Mouse (Mus musculus): ENCODE data around the gene Gm21860.
"Not testable (repeated sequence)": the region's sequence is repeated elsewhere in the genome, so short reads cannot be mapped to it uniquely, and the experiment has no call there.

The Gm21860 gene

DNA sequence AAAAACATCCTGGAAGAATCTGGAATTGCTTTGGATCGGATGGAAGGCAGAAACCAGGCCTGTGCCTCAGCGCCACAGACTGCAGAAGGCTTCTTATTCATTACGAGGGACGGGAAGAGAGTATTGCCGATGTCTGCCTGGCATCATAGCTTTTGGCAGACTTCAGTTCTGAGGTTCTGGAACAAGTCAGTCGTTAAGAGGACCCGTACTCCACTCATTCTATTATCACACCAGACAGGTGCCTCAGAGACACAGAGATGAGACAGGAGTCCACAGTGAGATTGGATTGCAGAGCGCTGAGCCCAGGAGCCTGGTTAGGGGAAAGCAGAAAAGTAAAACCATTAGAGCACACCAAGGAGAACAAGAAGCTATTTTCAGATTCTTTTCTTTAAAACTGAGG, at the start of gene Gm21860:
TSS of gene Gm21860 (minus strand) at position 101 of the 400 bp plus-strand sequence.
- not testable (repeated sequence) for DNase-seq (ENCODE audit: inconsistent age in 2 of 2, low spot score in 1 of 2)

DNA sequence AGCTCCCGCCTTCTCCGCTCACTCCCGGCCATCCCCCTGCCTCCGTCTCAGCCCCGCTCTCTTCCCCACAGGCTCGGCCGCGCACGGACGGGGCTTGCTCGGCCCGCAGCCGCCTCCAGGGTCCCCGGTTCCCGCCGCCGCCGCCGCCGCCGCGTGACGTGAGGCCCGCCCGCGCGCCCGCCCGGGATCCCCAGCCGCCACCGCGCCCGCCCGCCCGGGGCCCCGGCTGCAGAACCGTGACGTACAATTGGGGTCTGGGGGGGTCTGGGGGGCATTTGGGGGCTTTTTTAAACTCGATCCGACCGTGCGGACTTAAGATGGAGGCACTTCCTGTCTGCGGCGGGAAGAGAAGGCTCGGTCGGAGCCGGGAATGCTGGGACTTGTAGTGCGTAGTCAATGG, 29.8 kb upstream of the Gm21860 start, which contains the start of gene Gm47283:
TSS of gene Gm47283 (plus strand) at position 301 of the 400 bp plus-strand sequence.
- DNase-seq (ENCODE audit: inconsistent age in 2 of 2, low spot score in 1 of 2) = not testable (repeated sequence)

DNA sequence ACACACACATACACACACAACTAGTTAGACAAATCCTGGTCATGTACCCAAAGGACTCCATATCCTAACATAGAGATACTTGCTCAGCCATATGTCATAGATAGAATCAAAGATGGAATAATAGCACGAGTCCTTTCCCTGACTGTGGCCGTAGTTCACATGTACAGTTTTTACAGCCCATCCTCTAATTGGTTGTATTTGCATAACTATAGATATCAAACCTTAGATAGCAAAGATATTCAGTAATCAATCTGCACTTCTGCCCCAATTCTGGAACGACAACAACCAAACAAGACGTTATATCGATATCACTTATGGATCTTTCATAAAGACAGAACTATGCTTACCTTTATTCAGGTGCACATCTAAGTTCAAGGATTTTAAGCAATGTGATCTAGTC, 9.4 kb downstream of the Gm21860 start:
- DNase-seq (ENCODE audit: inconsistent age in 2 of 2, low spot score in 1 of 2) = not testable (repeated sequence)

DNA sequence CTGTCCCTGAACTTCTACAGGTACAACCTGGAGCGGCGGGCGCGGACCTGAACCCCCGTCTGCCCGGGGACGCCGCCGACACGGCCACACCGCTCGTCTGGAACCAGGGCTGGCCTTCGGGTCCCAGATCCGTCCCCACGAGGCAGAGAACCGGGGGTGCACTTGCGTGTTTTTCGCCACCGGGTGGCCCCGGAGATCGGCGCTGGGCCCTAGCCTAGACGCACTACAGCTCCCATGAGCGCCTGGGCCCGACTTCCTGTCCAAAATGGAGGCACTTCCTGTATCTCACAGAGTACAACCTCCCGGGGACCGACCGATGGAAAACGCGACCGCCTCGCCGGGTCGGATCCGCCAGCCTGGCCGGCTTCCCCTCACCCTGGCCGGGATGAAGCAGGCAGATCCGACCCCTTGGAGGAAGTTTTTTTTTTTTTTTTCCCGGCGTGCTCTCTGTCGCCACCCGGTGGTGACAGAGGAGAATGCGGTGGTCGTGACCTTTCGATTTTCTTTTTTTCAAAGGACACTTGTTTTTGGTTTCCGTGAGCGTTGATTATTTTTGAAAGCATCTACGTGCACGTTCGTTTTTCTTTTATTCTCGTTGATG, 10.1 kb downstream of the Gm21860 start:
- peak; percentile 97 to 100 for DNase-seq (ENCODE audit: inconsistent age in 2 of 2, low spot score in 1 of 2)

DNA sequence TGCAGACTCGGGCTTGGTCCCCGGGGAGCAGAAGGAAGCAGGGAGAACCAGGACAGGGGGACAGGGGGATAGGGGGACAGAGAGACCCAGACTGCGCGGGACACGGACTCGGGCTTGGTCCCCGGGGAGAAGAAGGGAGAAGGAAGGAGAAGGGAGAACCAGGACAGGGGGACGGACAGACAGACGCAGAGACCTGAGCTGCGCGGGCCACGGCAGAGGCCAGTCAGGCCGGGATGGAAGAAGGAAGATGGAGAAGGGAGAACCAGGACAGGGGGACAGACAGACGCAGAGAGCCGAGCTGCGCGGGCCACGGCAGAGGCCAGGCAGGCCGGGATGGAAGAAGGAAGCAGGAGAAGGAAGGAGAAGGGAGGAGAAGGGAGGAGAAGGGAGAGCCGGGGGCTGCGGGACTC, 10.8 kb downstream of the Gm21860 start:
- DNase-seq (ENCODE audit: inconsistent age in 2 of 2, low spot score in 1 of 2) = no peak

DNA sequence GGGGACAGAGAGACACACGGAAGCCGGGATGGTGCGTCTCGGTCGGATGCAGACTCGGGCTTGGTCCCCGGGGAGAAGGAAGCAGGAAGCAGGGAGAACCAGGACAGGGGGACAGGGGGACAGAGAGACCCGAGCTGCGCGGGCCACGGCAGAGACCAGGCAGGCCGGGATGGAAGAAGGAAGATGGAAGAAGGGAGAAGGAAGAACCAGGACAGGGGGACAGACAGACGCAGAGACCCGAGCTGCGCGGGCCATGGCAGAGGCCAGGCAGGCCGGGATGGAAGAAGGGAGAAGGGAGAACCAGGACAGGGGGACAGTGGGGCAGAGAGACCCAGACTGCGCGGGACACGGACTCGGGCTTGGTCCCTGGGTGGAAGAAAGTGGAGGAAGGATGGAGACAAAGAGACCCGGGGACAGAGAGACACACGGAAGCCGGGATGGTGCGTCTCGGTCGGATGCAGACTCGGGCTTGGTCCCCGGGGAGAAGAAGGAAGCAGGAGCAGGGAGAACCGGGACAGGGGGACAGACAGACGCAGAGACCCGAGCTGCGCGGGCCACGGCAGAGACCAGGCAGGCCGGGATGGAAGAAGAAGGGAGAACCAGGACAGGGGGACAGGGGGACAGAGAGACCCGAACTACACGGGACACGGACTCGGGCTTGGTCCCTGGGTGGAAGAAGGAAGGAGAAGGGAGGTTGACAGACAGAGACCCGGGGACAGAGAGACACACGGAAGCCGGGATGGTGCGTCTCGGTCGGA, 11.4 kb downstream of the Gm21860 start:
- DNase-seq (ENCODE audit: inconsistent age in 2 of 2, low spot score in 1 of 2) = peak; percentile 42 to 50

DNA sequence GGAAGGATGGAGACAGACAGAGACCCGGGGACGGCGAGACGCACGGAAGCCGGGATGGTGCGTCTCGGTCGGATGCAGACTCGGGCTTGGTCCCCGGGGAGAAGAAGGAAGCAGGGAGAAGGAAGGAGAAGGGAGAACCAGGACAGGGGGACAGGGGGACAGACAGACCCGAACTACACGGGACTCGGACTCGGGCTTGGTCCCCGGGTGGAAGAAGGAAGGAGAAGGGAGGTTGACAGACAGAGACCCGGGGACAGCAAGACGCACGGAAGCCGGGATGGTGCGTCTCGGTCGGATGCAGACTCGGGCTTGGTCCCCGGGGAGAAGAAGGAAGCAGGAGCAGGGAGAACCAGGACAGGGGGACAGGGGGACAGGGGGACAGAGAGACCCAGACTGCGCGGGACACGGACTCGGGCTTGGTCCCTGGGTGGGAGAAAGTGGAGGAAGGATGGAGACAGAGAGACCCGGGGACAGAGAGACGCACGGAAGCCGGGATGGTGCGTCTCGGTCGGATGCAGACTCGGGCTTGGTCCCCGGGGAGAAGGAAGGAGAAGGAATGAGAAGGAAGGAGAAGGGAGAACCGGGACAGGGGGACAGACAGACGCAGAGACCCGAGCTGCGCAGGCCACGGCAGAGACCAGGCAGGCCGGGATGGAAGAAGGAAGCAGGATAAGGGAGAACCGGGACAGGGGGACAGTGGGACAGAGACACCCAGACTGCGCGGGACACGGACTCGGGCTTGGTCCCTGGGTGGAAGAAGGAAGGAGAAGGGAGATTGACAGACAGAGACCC, 12.2 kb downstream of the Gm21860 start:
- DNase-seq (ENCODE audit: inconsistent age in 2 of 2, low spot score in 1 of 2) = peak; percentile 32 to 34

DNA sequence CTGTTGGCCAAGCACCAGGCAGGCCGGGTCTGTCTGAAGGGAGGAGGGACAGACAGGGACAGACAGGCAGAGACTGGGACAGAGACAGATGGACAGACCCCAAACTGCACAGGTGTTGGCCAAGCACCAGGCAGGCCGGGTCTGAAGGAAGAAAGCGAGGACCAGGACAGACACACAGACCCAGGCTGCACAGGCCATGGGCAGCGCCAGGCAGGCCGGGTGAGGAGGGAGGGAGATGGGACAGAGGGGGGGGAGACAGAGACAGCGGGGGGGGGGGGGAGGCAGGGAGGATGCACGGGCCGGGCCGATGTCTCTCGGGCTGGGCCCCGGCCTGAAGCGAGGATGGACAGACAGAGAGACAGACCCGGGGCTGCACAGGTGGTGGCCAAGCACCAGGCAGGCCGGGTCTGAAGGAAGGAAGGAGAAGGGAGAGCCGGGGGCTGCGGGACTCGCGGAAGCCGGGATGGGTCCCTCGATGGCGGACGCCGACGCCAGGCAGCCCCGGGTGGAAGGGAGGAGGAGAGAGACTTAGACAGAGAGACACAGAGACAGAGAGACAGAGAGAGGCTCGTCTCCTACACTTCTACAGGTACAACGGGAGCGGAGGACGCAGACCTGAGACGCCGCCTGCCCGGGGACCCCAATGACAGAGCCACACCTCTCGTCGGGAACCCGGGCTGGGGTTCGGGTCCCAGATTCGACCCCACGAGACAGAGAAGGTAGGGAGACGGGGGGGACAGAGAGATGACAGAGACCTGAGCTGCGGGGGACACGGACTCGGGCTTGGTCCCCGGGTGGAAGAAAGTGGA, 13.0 kb downstream of the Gm21860 start:
- DNase-seq (ENCODE audit: inconsistent age in 2 of 2, low spot score in 1 of 2) = peak; percentile 63 to 67

DNA sequence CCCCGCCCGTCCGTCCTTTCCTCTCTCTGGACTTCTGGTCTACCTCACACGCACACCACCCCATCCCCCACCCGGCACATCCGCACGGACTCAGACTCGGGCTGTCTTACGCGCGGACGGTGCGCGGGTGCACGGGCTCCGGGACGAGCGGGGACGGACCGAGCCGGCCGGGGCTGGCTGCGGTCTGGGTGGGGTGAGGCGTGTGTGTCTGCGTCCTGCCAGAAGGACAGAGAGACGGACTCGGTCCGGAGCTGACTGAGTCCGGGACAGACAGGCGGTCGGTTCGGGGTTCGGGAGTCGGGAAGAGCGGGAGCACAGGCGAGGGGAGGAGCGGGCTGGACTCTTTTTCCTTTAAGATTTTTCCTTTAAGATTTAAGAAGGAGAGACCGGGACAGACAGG, 13.6 kb downstream of the Gm21860 start:
- peak; percentile 22 to 50 for DNase-seq (ENCODE audit: inconsistent age in 2 of 2, low spot score in 1 of 2)

DNA sequence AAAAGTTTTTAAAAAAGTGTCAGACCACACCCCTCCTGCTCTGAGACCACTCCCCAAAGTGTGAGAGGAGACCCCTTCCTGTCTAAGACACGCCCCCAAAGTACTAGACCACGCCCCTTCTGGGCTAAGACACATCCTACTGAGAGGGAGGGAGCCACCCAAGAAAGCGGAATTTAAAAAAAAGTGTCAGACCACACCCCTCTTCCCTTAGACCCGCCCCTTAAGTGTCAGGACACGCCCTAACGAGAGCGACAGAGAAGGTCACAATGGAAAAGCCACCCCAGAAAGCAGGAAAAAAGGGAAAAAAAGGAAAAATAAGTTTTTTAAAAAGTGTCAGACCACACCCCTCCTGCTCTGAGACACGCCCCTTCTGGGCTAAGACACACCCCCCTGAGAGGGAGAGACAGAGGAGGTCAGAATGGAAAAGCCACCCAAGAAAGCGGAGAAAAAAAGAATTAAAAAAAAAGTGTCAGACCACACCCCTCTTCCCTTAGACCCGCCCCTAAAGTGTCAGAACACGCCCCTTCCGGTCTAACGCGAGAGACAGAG, 14.5 kb downstream of the Gm21860 start:
- peak; percentile 69 to 70 for DNase-seq (ENCODE audit: inconsistent age in 2 of 2, low spot score in 1 of 2)

DNA sequence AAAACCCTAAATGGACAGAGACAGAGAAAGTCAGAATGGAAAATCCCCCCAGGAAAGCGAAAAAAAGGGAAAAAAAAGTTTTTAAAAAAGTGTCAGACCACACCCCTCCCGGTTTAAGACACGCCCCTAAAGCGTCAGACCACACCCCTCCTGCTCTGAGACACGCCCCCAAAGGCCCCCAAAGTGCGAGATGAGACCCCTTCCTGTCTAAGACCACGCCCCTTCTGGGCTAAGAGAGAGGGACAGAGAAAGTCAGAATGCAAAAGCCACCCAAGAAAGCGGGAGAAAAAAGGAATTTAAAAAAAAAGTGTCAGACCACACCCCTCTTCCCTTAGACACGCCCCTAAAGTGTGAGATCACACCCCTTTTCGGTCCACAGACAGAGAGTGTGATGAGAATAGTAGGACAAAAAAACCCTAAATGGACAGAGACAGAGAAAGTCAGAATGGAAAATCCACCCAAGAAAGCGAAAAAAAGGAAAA, 15.0 kb downstream of the Gm21860 start:
- DNase-seq (ENCODE audit: inconsistent age in 2 of 2, low spot score in 1 of 2) = peak; percentile 67

DNA sequence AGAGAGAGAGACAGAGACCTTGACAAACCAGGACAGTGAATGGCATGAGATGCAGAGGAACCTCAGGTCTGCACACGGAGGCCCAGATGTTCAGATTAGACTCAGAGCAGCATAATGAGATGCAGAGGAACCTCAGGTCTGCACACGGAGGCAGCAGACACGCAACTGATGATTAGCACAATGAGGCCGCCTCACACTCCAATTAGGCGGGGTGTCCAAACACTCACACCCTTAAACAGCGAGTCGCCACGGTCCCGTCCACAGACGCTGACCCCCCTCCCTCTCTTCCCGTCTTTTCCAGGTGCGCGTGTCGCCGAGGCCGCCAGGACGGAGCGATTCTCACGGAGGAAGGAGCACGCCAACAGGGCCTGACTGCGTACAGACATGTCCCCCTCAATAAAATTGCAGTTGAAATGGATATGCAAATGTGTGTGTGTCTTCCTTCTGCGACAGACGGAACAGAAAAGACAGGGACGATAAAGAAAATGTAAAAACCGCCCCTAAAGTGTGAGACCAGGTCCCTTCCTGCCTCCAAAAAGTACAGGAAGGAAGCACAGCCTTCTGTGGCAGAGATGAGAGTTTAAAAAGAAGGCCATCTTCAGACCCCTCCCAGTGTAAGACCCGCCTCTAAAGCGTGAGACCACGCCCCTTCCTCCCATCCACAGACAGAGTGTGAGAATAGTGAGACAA, 15.6 kb downstream of the Gm21860 start:
- DNase-seq (ENCODE audit: inconsistent age in 2 of 2, low spot score in 1 of 2) = peak; percentile 61 to 67

DNA sequence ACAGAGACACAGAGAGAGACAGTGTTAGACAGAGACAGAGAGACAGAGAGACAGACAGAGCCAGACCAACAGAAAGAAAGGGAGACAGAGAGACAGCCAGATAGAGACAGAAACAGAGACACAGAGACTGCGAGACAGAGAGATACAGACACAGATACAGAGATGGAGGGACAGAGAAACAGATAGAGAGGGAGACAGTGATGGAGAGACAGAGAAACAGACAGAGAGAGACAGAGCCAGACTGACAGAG, 16.3 kb downstream of the Gm21860 start:
- DNase-seq (ENCODE audit: inconsistent age in 2 of 2, low spot score in 1 of 2) = peak in 1 of 2 experiments; percentile 21

DNA sequence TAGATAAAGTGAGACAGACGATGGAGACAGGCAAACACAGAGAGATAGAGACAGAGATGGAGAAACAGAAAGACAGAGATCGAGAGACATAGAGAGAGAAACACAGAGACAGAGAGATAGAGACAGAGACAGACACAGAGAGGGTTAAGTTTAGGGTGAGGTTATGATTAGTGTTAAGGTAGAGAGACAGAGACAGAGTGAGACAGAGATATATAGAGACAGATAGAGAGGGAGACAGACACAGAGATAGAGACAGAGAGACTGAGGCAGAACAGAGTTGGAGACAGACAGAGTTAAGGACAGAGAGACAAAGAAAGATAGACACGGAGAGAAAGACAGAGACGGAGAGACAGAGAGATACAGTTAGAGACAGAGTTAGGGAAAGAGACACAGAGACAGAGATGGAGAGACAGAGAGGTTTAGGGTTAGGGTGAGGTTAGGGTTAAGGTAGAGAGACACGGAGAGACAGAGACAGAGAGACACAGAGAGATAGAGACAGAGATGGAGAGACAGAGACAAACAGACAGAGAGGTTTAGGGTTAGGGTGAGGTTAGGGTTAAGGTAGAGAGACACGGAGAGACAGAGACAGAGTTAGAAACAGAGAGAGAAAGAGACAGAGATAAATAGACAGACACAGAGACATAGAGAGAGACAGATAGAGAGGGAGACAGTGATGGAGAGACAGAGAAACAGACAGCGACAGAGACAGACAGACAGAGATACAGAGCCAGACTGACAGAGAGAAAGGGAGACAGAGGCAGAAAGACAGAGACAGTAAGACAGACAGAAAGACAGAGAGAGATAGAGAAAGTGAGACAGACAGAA, 16.8 kb downstream of the Gm21860 start:
- peak in 1 of 2 experiments; percentile 18 for DNase-seq (ENCODE audit: inconsistent age in 2 of 2, low spot score in 1 of 2)

DNA sequence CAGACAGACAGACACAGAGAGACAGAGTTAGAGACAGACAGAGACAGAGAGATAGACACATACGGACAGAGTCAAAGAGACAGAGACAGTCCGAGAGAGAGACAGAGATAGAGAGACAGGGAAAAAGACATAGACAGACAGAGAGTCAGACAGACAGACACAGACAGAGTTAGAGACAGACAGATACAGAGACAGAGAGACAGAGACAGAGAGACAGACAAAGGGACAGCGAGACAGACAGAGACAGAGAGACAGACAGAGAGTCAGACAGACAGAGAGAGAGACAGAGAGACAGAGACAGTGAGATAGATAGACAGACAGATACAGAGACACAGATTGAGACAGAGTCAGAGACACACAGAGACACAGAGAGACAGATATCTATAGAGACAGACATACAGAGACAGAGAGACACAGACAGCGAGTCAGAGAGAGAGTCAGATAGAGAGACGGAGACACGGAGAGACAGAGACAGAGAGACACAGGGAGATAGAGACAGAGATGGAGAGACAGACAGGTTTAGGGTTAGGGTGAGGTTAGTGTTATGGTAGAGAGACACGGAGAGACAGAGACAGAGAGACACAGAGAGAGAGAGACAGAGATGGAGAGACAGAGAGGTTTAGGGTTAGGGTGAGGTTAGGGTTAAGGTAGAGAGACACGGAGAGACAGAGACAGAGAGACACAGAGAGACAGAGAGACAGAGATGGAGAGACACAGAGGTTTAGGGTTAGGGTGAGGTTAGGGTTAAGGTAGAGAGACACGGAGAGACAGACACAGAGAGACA, 18.2 kb downstream of the Gm21860 start:
- not testable (repeated sequence) for DNase-seq (ENCODE audit: inconsistent age in 2 of 2, low spot score in 1 of 2)

DNA sequence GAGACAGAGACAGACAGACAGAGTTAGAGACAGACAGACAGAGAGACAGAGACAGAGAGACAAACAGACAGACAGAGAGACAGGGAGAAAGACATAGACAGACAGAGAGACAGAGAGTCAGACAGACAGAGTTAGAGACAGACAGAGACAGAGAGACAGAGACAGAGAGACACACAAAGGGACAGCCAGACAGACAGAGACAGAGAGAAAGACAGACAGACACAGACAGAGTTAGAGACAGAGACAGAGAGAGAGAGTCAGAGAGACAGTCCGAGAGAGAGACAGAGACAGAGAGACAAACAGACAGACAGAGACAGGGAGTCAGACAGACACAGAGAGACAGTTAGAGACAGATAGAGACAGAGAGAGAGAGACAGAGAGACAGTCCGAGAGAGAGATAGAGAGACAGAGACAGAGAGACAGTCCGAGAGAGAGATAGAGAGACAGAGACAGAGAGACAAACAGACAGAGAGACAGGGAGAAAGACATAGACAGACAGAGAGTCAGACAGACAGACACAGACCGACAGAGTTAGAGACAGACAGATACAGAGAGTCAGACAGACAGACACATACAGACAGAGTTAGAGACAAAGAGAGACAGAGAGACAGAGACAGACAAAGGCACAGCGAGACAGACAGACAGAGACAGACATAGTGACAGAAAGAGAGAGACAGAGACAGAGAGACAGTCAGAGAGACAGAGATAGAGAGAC, 19.3 kb downstream of the Gm21860 start:
- DNase-seq (ENCODE audit: inconsistent age in 2 of 2, low spot score in 1 of 2) = not testable (repeated sequence)

DNA sequence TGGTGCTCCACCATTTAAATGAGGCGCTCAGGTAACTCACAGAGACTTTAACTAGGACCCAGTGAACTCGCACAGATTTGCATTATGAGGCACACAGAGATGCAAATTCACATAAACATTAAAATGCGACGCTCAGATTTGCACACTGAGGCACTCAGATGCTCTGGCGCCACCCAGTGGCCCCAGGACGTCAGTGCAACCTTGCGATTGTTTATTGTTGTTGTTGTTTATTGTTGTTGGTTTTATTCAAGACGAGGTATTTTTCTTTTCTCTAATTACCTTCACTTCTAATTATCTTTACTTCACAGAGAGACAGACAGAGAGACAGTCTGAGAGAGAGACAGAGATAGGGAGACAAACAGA, 20.3 kb downstream of the Gm21860 start:
- peak; percentile 24 to 34 for DNase-seq (ENCODE audit: inconsistent age in 2 of 2, low spot score in 1 of 2)
